Mouse (Mus musculus) small intestine, adult 10 weeks (tissue): ENCODE results near the gene Snd1. TPM values are rescaled to one million over a fixed set of nuclear protein-coding genes. Genes with fewer than 3 reads are reported as not detected.

Source experiments
- polyA plus RNA-seq: library from polyadenylated mRNA; stranded (reverse); fragments of 350-450 nt; fragmentation: Illumina TruSeq; extraction: RNeasy Lipid Tissue Mini Kit (QIAGEN cat#74804); gene quantifications from one replicate; pipeline ENCODE4 v1.2.3, GENCODE M21; 2014; ENCODE audit warnings: low replicate concordance

Gene Snd1
- 4.5 TPM for polyA plus RNA-seq

GRCm38 (mm10) chr6:28474839-28475238, at the start of gene Snd1:
Gene Snd1, plus strand, starts transcription at chr6:28475139.

GRCm38 (mm10) chr6:28427096-28427839, 47.7 kb upstream of the Snd1 start, which contains the start of gene Fscn3:
Gene Fscn3, plus strand, starts transcription at chr6:28427789.

GRCm38 (mm10) chr6:28428290-28428689, 46.6 kb upstream of the Snd1 start, which contains the start of gene Gcc1:
Gene Gcc1, minus strand, starts transcription at chr6:28428390.

GRCm38 (mm10) chr6:28449253-28449652, 25.7 kb upstream of the Snd1 start, which contains the start of gene Pax4:
Gene Pax4, minus strand, starts transcription at chr6:28449353.

GRCm38 (mm10) chr6:28831011-28831853, 356.3 kb downstream of the Snd1 start, which contains the start of gene Lrrc4:
Gene Lrrc4, minus strand, starts transcription at chr6:28831747.

Other genes with a start within 250 kb of the Snd1 start
- gene Zfp800, start 77.1 kb upstream of the Snd1 start, polyA plus RNA-seq = 53.7 TPM
- 21.4 TPM for gene Arf5, start 51.6 kb upstream of the Snd1 start, polyA plus RNA-seq
- gene Fscn3, start 47.4 kb upstream of the Snd1 start, polyA plus RNA-seq = not detected
- gene Gcc1, start 46.7 kb upstream of the Snd1 start, polyA plus RNA-seq = 11.3 TPM
- gene Pax4, start 25.8 kb upstream of the Snd1 start, polyA plus RNA-seq = not detected